Mouse (Mus musculus) C3H10T1/2 (cell line): ENCODE data around the gene Trpm1. TPM values are rescaled to one million over a fixed set of nuclear protein-coding genes. Genes with fewer than 3 reads are reported as not detected.

Experiments used
- polyA plus RNA-seq, 2 experiments: library from polyadenylated mRNA; unstranded; fragments of >200 nt; fragmentation: generic; extraction: Trizol; gene quantifications; one replicate each; pipeline ENCODE4 v1.2.1; 2012; ENCODE audit warnings: missing spikeins in 2 of 2

Gene Trpm1
- polyA plus RNA-seq, result under 1 TPM; 0.12 to 0.42 TPM

GRCm38 (mm10) chr7:64153535-64153934 lies at the start of gene Trpm1:
TSS of gene Trpm1 (plus strand) at chr7:64153835.

GRCm38 (mm10) chr7:64287414-64288091 lies 133.9 kb downstream of the Trpm1 start, which contains the start of gene Mtmr10:
TSS of gene Mtmr10 (plus strand) at chr7:64287653.

Other genes with a start within 250 kb of the Trpm1 start
- not detected for gene E030018B13Rik, start 237.0 kb upstream of the Trpm1 start, polyA plus RNA-seq
- gene Klf13, start 214.9 kb upstream of the Trpm1 start, polyA plus RNA-seq, result 10 to 100 TPM in 1 of 2 experiments, 1 to 10 TPM in 1; 9.9 to 20.7 TPM
- gene Mtmr10, start 133.8 kb downstream of the Trpm1 start, polyA plus RNA-seq, result 1 to 10 TPM; 1.4 to 4.4 TPM
- gene Fan1, start 220.3 kb downstream of the Trpm1 start, polyA plus RNA-seq, result 1 to 10 TPM in 1 of 2 experiments, under 1 TPM in 1; 0.26 to 2.2 TPM
- gene Mphosph10, start 238.4 kb downstream of the Trpm1 start, polyA plus RNA-seq, result 1 to 10 TPM in 1 of 2 experiments, under 1 TPM in 1; 0.74 to 1.7 TPM
- gene Mcee, start 238.8 kb downstream of the Trpm1 start, polyA plus RNA-seq, result 10 to 100 TPM in 1 of 2 experiments, 1 to 10 TPM in 1; 9.8 to 57.0 TPM